Mouse (Mus musculus) heart, postnatal 36 days (tissue): ENCODE measurements around the gene Flg2. TPM values are rescaled to one million over a fixed set of nuclear protein-coding genes. Genes with fewer than 3 reads are reported as not detected.

Experiments used
- DNase-seq, 2 experiments: peaks; one replicate each; pipeline ENCODE4 v3.0.0; 2021 to 2022
- intact Hi-C: fragments of 180-260 bp; cut with DNase I; formaldehyde crosslinking; loops from one replicate; pipeline ENCODE4 v1.15.1; 2025
- total RNA-seq, 2 experiments: library from RNA; stranded (reverse); gene quantifications; 2 replicates each; pipeline ENCODE4 v1.2.3; 2021

The Flg2 gene
- total RNA-seq = not detected

DNA sequence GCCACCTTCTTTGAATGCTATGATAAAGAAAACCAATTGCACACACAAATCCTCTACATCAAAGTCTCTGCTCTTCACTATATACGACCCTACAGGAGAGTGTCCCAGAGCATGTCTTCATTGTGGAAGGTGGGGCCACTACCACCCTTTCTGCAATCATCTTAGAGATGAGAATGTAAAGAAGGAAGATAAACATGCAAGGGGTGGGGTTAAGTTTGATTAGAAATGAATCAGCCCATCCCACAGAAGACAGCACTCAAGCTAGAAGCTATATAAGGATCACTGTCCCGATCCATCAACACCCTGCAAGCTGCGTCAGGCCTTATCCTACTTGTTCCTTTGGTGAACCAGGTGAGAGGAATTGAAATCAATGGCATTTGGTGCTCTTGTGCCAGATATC, at the start of gene Flg2:
Flg2 (plus strand) TSS at position 301 of the 400 bp plus-strand sequence.
- DNase-seq = no peak
- intact Hi-C loops = no loop called here

DNA sequence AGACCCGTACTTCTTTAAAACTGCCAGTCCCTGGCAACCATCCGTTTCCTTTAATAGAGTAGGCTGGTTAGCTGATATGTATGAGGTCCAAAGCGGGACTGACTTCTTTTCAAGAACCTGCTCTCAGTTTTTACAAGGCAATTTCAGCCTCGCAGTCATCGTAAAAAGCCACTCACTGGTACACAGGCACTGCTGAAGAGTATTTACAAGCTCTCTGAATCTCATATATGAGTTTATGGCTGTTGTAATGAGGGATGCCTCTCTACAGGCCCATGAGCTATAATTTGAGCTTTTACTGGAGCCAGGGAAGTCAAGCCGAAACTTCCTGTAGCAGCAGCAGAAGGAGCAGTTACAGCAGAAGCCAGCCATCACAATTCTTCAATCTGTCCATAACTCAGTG, 34.6 kb upstream of the Flg2 start:
- DNase-seq = no peak
- intact Hi-C loops = no loop called here

DNA sequence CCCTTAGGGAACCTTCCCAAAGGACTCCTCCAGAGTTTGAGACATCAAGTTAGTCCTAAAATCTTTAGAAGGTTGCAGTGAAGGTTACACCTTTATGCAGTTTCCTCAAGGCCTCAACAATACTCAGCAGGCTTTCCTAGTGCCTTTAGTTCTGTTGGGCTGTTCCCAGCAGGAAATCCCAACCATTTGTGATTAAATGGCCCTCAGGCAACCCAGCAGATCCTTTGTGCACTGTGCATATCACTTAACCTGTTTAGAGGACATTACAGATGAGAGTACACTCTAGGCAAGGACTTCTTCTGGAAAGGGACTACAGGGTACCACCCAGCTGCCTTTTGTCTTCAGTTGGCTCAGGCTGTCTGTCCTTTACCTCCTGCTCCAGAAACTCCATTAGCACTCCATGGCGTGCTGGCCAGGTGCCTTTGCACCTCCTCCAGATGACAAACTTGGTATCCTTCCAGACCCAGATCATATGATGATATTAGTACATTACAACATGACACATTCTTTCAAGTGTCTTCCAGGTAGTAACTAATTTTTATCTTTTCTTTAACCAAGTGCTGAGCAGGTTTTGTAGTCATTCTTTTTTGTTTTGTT, 34.0 kb upstream of the Flg2 start:
- intact Hi-C loops = no loop called here
- no peak for DNase-seq

DNA sequence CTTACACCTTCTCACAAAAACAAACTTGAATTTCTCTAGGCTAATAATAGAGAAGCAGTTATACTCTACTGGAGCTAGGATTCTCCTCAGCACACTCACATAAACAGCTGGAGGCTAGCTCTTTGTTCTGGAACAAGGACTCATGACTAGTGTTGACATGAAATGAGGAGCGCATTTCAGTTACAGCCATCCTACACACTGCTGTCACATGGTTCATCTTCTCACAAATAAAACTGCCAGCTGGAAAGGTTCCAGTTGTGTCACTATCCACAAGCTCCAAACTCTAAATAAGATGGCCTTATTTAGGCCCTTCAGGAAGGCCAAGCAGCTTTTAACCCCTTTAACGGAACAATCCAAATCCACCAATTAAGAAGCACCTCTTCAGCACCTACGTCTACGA, 16.2 kb upstream of the Flg2 start:
- no peak for DNase-seq

DNA sequence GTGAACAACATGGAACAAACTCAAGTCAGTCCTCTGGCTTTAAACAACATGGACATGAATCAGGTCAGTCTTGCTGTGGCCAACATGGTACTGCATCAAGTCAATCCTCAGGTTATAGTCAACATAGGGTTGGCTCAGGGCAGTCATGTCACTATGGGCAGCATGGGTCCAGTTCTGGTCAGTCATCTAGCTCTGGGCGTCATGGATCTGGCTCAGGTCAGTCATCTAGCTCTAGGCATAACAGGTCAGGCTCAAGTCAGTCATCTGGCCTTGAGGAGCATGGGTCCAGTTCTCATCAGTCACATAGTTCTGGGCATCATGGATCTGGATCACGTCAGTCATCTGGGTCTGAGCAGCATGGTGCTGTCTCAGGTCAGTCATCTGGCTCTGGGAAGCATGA, 4.9 kb downstream of the Flg2 start:
- intact Hi-C loops = no loop called here
- DNase-seq = no peak

More for the DNA sequence above, 16.2 kb upstream of the Flg2 start:
- intact Hi-C loops = no loop called here

DNA sequence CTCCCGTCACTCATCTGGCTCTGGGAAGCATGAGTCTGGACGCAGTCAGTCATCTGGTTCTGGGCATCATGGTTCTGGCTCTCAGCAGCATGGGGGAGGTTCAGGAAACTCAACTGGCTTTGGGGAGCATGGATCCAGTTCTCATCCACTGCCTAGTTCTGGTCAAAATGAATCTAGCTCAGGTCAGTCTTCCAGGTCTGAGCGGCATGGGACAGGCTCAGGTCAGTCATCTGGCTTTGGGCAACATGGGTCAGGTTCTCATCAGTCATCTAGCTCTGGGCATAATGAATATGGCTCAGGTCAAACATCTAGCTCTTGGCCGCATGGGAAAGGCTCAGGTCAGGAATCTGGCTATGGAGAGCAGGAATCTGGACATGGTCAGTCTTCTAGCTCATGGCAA, 5.4 kb downstream of the Flg2 start:
- no peak for DNase-seq
- intact Hi-C loops = no loop called here

Other genes starting within 250 kb of the Flg2 start
- not detected for gene Lce3d, start 239.9 kb upstream of the Flg2 start, total RNA-seq
- gene Lce3e, start 230.2 kb upstream of the Flg2 start, total RNA-seq = not detected
- gene Lce3f, start 205.1 kb upstream of the Flg2 start, total RNA-seq = not detected
- not detected for gene Crct1, start 181.6 kb upstream of the Flg2 start, total RNA-seq
- not detected for gene Lce1m, start 178.2 kb upstream of the Flg2 start, total RNA-seq
- not detected for gene Gm4858, start 128.5 kb upstream of the Flg2 start, total RNA-seq
- not detected for gene Crnn, start 52.5 kb upstream of the Flg2 start, total RNA-seq
- gene Flg, start 76.2 kb downstream of the Flg2 start, total RNA-seq = not detected
- gene Hrnr, start 122.5 kb downstream of the Flg2 start, total RNA-seq = not detected
- gene Rptn, start 196.4 kb downstream of the Flg2 start, total RNA-seq = not detected
- gene Tchh, start 245.1 kb downstream of the Flg2 start, total RNA-seq = under 1 TPM; 0.05 to 0.08 TPM